Mouse (Mus musculus): Measurements from ENCODE around the gene Hip1r. TPM values are rescaled to one million over a fixed set of nuclear protein-coding genes. Genes with fewer than 3 reads are reported as not detected.

The Hip1r gene
- polyA plus RNA-seq, 1 experiment from 2014 or later = 31.0 TPM

- H3K27me3 ChIP-seq (replicated peaks) = no peaks in the 10 kb centered on the region
- H3K36me3 ChIP-seq = no peaks in the 10 kb centered on the region
- H3K9ac ChIP-seq (replicated peaks) = 0 out of 2 replicates have a peak overlapping the region, but pooled peaks have one; percentile 99
- 65% methylated on average over 19 of the region's 19 CpGs for WGBS
- peak overlapping the region; percentile 79 for H3K4me2 ChIP-seq
- no peaks in the 10 kb centered on the region for H3K9me3 ChIP-seq (replicated peaks)
- H3K4me3 ChIP-seq (replicated peaks) = peak overlapping the region; percentile 97
- H3K27ac ChIP-seq (replicated peaks) = peak overlapping the region; percentile 92
- no peak for ATAC-seq (ENCODE audit: low FRiP score)
- peaks cover 62% of the 10 kb centered on the region for H3K4me1 ChIP-seq
Measured at GRCm38 (mm10) chr5:124029220-124030035, 56.0 kb downstream of the Hip1r start.

GRCm38 (mm10) chr5:124030386-124031067 is 57.1 kb downstream of the Hip1r start:
- Histone ChIP-seq H3K27ac (replicated peaks) (peak overlapping the region; percentile 92), H3K9me3 (replicated peaks) (no peaks in the 10 kb centered on the region), H3K36me3 (no peaks in the 10 kb centered on the region), H3K27me3 (replicated peaks) (no peaks in the 10 kb centered on the region), H3K4me2 (peak overlapping the region; percentile 79), H3K4me1 (peaks cover 51% of the 10 kb centered on the region), H3K9ac (replicated peaks) (peak overlapping the region; percentile 99), H3K4me3 (replicated peaks) (peak overlapping the region; percentile 97)
- 12% methylated on average over 12 of the region's 12 CpGs for WGBS
- ATAC-seq (ENCODE audit: low FRiP score) = peak; percentile 55

GRCm38 (mm10) chr5:124031068-124031955 is 57.9 kb downstream of the Hip1r start:
- Histone ChIP-seq H3K27ac (replicated peaks) (peak overlapping the region; percentile 92), H3K4me3 (replicated peaks) (peak overlapping the region; percentile 97), H3K9ac (replicated peaks) (peak overlapping the region; percentile 99), H3K36me3 (no peaks in the 10 kb centered on the region), H3K9me3 (replicated peaks) (no peaks in the 10 kb centered on the region), H3K4me2 (peak overlapping the region; percentile 79), H3K4me1 (peaks cover 44% of the 10 kb centered on the region), H3K27me3 (replicated peaks) (no peaks in the 10 kb centered on the region)
- under 1% methylated on average over 26 of the region's 26 CpGs for WGBS
- peak; percentile 56 for ATAC-seq (ENCODE audit: low FRiP score)

DNA sequence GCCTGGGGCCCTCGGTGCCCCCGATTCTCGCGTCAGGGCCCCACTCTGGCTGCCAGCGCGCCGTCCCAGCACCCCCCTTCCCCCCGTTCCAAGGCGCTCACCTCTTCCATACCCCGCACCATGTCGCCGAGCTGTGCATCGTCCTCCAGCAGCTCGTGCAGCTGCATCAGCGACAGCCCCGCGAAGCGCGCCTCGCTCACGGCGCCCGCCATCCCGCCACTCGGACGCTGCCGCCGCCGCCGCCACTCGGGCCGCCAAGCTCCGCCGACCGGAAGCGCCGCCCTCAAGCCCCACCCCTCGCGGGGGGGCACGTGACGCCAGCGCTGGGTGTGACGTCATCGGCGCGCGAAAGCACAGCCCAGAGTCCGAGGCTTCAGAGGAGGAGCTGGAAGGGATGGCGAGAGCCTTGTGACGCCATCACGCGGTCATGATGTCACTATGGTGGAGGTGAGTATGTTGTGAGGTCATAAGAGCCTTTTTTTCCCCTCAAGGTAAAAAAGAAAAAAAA is 58.6 kb downstream of the Hip1r start, which contains the start of gene Vps37b:
Gene Vps37b (minus strand): TSS at position 270 of the 508 bp plus-strand sequence.
- Histone ChIP-seq H3K9ac (replicated peaks) (peak within 1 kb of the TSS; percentile 99), H3K9me3 (replicated peaks) (no peaks in the 10 kb centered on the region), H3K27me3 (replicated peaks) (no peaks in the 10 kb centered on the region), H3K27ac (replicated peaks) (peak within 1 kb of the TSS; percentile 92), H3K36me3 (no peaks in the 10 kb centered on the region), H3K4me2 (peak within 1 kb of the TSS; percentile 79), H3K4me3 (replicated peaks) (peak within 1 kb of the TSS; percentile 97), H3K4me1 (peaks cover 37% of the 10 kb centered on the region)
- WGBS = under 1% methylated on average over 52 of the region's 52 CpGs
- ATAC-seq (ENCODE audit: low FRiP score) = peak; percentile 78

- ATAC-seq (ENCODE audit: low FRiP score) = no peak
- Histone ChIP-seq H3K9me3 (replicated peaks) (no peaks in the 10 kb centered on the region), H3K27me3 (replicated peaks) (no peaks in the 10 kb centered on the region), H3K4me3 (replicated peaks) (no peak overlapping the region), H3K27ac (replicated peaks) (no peak overlapping the region), H3K9ac (replicated peaks) (no peak overlapping the region), H3K4me1 (peaks cover 14% of the 10 kb centered on the region), H3K4me2 (no peak overlapping the region), H3K36me3 (no peaks in the 10 kb centered on the region)
- WGBS = 82% methylated on average over 11 of the region's 11 CpGs
Measured at GRCm38 (mm10) chr5:124034471-124034870, 61.0 kb downstream of the Hip1r start.

GRCm38 (mm10) chr5:124035406-124035805 is 62.0 kb downstream of the Hip1r start:
- Histone ChIP-seq H3K27ac (replicated peaks) (no peak overlapping the region), H3K9me3 (replicated peaks) (no peaks in the 10 kb centered on the region), H3K27me3 (replicated peaks) (no peaks in the 10 kb centered on the region), H3K4me2 (no peak overlapping the region), H3K9ac (replicated peaks) (no peak overlapping the region), H3K4me3 (replicated peaks) (no peak overlapping the region), H3K36me3 (no peaks in the 10 kb centered on the region), H3K4me1 (peaks cover 4% of the 10 kb centered on the region)
- ATAC-seq (ENCODE audit: low FRiP score) = no peak
- WGBS = 91% methylated on average over 9 of the region's 9 CpGs

GRCm38 (mm10) chr5:124035806-124036205 is 62.4 kb downstream of the Hip1r start:
- no peaks in the 10 kb centered on the region for H3K9me3 ChIP-seq (replicated peaks)
- 74% methylated on average over 8 of the region's 8 CpGs for WGBS

GRCm38 (mm10) chr5:124036341-124036740 is 62.9 kb downstream of the Hip1r start:
- Histone ChIP-seq H3K4me3 (replicated peaks) (no peak overlapping the region), H3K4me2 (no peak overlapping the region), H3K36me3 (no peaks in the 10 kb centered on the region), H3K9ac (replicated peaks) (no peak overlapping the region), H3K27me3 (replicated peaks) (no peaks in the 10 kb centered on the region), H3K9me3 (replicated peaks) (no peaks in the 10 kb centered on the region), H3K27ac (replicated peaks) (no peak overlapping the region), H3K4me1 (no peaks in the 10 kb centered on the region)
- WGBS = 35% methylated on average over 6 of the region's 6 CpGs
- no peak for ATAC-seq (ENCODE audit: low FRiP score)

More at GRCm38 (mm10) chr5:124035806-124036205, 62.4 kb downstream of the Hip1r start:
- Histone ChIP-seq H3K4me2 (no peak overlapping the region), H3K27ac (replicated peaks) (no peak overlapping the region), H3K4me3 (replicated peaks) (no peak overlapping the region), H3K27me3 (replicated peaks) (no peaks in the 10 kb centered on the region), H3K36me3 (no peaks in the 10 kb centered on the region), H3K9ac (replicated peaks) (no peak overlapping the region), H3K4me1 (0 out of 2 replicates have a peak, but pooled peaks cover under 1% of the 10 kb centered on the region)
- ATAC-seq (ENCODE audit: low FRiP score) = no peak

DNA sequence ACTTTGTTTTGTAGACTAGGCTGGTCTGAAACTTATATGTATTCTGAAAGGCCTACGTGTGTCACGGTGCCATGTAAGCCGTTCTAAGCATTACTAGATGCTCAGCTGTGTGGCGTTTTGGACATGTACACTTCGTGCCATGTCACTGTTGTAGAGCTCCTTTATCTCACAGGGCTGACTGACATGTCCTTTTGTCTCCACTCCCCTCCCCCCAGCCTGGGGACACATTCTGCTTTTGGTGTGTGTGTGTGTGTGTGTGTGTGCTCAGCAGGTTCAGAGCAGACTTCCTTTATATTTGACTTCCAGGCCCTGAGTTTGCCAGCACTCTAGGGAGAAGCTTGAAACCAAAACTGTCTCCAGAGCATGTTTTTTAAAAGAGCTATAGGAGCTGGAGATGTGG is 63.4 kb downstream of the Hip1r start:
- H3K4me3 ChIP-seq (replicated peaks) = no peak overlapping the region
- no peaks in the 10 kb centered on the region for H3K4me1 ChIP-seq
- H3K27me3 ChIP-seq (replicated peaks) = no peaks in the 10 kb centered on the region
- no peak overlapping the region for H3K9ac ChIP-seq (replicated peaks)
- no peak overlapping the region for H3K27ac ChIP-seq (replicated peaks)
- H3K9me3 ChIP-seq (replicated peaks) = no peaks in the 10 kb centered on the region
- no peaks in the 10 kb centered on the region for H3K36me3 ChIP-seq
- no peak for ATAC-seq (ENCODE audit: low FRiP score)
- no peak overlapping the region for H3K4me2 ChIP-seq
- WGBS = 40% methylated on average over 5 of the region's 5 CpGs

DNA sequence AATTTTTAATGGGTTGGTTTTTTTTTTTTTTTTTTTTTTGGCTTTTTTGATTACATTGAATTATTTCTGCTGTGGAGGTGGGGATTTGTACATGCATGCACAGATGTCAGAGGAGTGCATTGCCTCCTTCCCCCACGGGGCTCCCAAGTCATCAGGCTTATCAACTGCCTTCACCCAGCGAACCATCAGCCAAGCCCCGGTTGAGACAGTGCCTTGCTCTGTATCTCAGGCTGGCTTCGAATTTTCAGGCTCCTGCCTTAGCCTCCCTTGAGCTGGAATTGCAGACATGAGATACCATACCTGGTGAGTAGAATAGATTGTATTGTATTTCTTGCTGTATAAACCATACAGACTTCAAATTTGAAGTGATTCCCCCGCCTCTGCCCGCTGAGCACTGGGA is 66.2 kb downstream of the Hip1r start:
- WGBS = 78% methylated on average over 6 of the region's 6 CpGs
- H3K27ac ChIP-seq (replicated peaks) = no peak overlapping the region
- 0 out of 2 replicates have a peak, but pooled peaks cover 8% of the 10 kb centered on the region for H3K4me1 ChIP-seq
- H3K4me3 ChIP-seq (replicated peaks) = no peak overlapping the region
- H3K36me3 ChIP-seq = no peaks in the 10 kb centered on the region
- H3K9ac ChIP-seq (replicated peaks) = no peak overlapping the region
- H3K27me3 ChIP-seq (replicated peaks) = no peaks in the 10 kb centered on the region
- H3K4me2 ChIP-seq = no peak overlapping the region
- no peaks in the 10 kb centered on the region for H3K9me3 ChIP-seq (replicated peaks)
- ATAC-seq (ENCODE audit: low FRiP score) = no peak

DNA sequence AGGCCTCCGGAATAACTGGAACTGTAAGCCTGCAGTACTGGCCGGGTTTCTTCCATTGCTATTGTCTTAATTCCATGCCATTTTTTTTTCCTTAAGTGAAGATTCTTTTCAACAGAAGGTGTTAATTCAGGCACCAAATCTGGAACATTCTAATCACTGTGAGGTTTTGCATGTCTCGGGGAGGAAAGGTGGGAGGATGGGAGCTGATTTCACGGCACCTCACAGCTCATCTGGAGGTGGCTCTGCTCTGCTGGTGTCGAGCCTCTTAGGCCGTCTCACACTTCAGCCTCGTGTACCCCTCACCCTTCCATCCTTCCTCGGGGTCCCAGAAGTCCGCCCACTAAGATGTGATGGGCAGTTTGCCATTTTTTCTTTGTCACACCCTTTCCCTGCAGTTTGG is 67.7 kb downstream of the Hip1r start:
- H3K9ac ChIP-seq (replicated peaks) = no peak overlapping the region
- H3K27ac ChIP-seq (replicated peaks) = no peak overlapping the region
- H3K9me3 ChIP-seq (replicated peaks) = no peaks in the 10 kb centered on the region
- no peak overlapping the region for H3K4me3 ChIP-seq (replicated peaks)
- H3K4me2 ChIP-seq = no peak overlapping the region
- H3K27me3 ChIP-seq (replicated peaks) = no peaks in the 10 kb centered on the region
- peaks cover 15% of the 10 kb centered on the region; the same call in 1 of the 2 replicates for H3K4me1 ChIP-seq
- H3K36me3 ChIP-seq = no peaks in the 10 kb centered on the region
- ATAC-seq (ENCODE audit: low FRiP score) = no peak
- whole genome bisulfite sequencing = 77% methylated on average over 9 of the region's 9 CpGs
